Mouse (Mus musculus) cerebellum, adult 2 months (tissue): ENCODE results near the gene Cemip2.

Source experiments
- CTCF ChIP-seq: fragments of 200-500 bp; IDR thresholded peaks from 2 replicates; pipeline ENCODE4 v1.5.1; 2011; ENCODE audit warnings: low read depth, mild to moderate bottlenecking, control low read depth, low read length, moderate library complexity, borderline replicate concordance; ENCODE audit not compliant: insufficient read depth
- POLR2A ChIP-seq: fragments of 200-500 bp; IDR thresholded peaks from 2 replicates; pipeline ENCODE4 v1.6.1; 2011; ENCODE audit warnings: low read length, control low read depth, borderline replicate concordance; ENCODE audit not compliant: insufficient read depth

- no peak for TF ChIP-seq POLR2A
- no peak for TF ChIP-seq CTCF
Observed at GRCm38 (mm10) chr19:21820126-21820525, 42.0 kb downstream of the Cemip2 start.
